Mouse (Mus musculus): ENCODE data around the gene Vti1b.
A peak's percentile ranks its signal among the peaks of the same experiment; 100 is the strongest.

The Vti1b gene

DNA sequence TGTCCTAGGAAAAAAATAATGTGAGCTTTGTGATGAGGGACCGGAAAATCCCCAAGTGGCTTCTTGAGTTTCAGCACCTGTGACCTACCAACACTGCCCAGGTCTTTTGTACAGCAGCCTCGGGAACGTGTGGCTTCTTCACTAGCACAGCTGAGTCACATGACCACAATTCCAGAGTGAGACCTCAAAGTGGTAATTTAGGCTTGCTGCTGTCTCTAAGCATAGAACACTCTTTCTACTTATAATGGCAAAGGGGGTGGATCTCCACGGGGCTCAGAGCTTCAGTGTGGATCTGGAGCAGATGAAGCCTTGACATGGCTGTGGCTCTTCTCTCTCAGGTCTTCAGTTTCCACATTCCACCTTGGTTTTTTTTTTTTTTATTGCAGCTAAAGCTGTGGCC, 37.4 kb downstream of the Vti1b start:
- DNase-seq: no peak

DNA sequence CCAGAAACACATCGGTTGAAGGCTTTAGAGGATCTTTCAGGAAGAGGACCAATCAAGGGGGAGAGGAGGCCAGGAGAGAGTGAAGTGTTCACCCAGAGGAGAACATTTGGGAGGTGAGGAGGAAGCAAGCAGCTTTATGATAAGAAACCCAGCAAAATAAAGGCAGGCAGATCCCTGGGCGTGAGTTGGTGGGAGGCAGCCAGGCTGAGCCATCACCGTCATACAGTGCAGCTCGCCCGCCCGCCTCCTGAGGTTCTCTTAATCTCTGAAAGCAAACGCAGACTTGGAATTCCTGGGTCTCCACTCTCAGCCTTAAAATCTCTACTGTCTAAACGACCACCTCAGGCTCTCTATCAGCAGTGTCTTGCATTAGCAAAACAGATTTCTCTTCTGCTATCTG, 37.8 kb downstream of the Vti1b start:
- DNase-seq: no peak

DNA sequence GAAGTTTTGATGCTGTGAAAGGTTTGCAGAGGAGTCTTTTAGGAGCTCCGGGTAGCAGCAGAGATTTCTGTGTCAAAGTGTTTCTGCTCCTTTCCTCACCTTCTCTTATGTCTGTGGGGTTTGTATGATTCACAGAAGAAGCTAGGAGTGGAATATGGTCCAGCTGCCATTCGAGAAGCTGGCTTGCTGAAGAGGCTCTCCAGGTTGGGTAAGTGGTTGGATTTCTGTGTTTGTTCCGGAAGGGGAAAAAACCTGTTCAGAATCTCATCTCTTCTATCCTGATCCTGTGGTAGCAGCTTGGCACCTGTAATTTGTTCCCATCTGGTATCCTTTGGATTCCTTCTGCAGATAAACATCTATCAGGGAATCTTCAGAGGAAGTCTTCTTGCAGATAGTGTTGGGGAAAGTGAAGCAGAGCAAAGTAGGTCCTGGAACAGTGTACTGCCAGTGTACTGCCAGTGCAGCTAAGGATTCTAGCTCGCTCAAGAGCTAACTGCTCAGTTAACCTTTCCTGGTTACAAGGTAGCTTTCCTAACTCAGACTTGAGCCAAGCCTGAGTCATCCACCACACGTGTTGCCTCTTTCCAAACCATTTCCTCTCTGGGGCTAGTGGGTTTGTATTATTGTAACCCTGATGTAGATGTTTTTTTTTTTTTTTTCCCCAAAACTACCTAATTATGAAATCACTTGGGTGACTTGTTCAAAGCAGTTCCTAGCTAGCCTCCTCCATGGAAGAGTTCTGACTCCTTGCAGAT, 40.6 kb downstream of the Vti1b start:
- no peak for DNase-seq

DNA sequence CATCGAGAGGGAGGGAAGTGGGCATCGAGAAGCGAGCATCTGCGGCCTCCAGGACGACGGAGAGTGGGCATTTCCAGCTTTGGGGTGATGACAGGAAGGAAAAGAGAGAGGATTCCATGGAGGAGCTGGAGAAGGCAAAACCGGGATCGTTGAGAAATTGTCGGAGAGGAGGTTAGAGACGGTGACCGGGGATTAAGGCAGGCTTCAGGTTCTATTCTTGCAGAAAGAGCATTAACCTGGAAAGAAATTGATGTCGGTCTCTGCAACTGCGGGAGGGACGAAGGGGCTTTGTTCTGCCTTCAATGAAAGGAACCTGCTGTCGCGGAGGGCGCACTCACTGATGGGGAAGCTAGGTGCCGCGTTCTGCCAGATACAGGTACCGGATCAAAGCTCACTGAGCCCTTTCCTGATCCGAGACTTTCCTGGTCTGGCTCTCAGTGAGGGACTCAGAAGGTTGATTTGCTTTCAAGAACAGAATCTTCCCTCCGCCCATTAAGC, 41.2 kb downstream of the Vti1b start:
- no peak for DNase-seq

DNA sequence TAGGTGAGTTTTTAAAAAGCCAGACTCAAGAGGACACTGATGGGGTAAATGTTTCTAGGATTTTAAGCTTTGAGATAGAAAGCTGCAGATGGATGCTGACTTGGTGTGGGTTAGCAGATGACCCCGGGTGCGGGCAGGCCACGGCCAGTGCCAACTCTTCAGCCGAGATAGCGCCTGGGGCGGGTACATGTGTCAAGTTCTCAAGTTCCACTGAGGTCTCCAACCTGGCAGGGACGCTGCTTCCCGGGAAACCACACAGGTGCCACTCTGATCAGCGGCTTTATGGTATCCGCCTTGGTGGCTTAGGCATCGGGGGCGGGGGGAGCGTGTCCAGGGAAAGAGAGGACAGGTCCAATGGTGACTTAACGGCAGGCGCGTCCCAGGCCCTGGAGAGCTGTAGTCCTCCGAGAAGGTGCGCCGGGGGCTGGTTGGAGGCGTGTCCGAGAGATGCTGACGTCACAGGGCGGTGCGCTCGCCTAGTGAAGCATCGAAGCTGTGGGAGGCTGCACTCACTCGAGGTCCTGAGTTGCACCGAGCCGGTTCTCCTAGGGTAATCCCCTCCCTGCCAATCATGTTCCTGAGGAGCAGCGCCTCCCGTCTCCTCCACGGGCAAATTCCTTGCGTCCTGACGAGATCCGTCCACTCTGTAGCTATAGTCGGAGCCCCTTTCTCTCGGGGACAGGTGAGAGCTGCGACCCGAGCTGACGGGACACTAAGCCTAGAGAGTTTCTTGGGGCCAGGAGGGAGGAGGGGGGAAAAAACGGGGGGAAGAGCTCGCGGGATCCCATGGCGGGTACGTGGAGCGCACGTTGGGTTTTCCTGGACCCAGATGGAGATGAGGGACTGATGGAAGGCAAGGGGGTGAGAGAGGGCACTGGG, 41.9 kb downstream of the Vti1b start, which contains the start of gene Arg2:
TSS of gene Arg2 (plus strand) at position 479 of the 879 bp plus-strand sequence.
- DNase-seq: peak; percentile 66 to 75

DNA sequence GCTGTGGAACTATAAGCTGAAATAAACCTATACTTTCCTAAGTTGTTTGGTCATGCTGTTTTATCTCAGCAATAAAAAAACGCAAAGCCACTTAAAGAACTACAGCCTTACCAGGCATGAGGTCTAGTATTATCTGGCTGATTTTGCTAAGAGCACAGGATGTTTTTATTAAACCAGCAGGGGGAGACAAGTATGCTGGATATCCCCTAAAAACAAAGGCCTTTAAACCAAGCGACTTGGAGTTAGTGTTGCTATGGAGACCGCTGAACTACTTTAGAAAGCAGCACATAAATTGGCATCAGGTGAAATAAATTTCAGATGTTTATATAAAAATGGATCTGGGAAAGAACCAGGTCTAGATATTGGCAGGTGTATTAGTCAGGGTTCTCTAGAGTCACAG, 49.6 kb downstream of the Vti1b start:
- DNase-seq: no peak

DNA sequence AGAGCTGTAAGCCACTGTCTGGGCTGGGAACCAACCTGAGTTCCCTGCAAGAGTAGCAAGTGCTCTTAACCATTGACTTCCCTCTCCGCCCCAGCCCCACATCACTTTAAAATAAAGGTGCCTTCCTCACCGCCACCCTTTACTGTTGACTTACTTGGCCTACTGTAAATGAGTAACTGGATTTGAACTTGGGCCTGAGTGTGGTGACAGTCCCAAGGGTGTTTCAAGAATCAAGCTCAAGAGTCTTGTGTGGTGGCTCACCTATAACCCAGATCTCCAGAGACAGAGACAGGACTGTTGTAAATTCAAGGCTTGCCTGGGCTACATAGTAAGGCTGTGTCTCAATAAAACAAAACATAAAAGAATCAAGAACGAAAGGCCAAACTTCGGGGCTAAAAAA, 53.5 kb downstream of the Vti1b start:
- DNase-seq: no peak

All from spleen, adult 18-20 months (tissue).